Mouse (Mus musculus) ES-Bruce4 (cell line): ENCODE measurements around the gene Pax5.

Experiments used
- CTCF ChIP-seq: IDR thresholded peaks from one replicate; pipeline ENCODE4 v1.8.1; 2011; ENCODE audit warnings: low read depth, low read length
- EP300 ChIP-seq: IDR thresholded peaks from 2 replicates; pipeline ENCODE4 v1.6.1; 2011; ENCODE audit warnings: low read depth, low read length; ENCODE audit not compliant: insufficient read depth
- POLR2A ChIP-seq: IDR thresholded peaks from one replicate; pipeline ENCODE4 v1.8.1; 2011; ENCODE audit warnings: low read length; ENCODE audit not compliant: insufficient read depth

GRCm38 (mm10) chr4:44551470-44551869 lies 158.8 kb downstream of the Pax5 start:
- TF ChIP-seq POLR2A (no peak), CTCF (no peak), EP300 (no peak)
